Mouse (Mus musculus) CH12.LX (cell line): ENCODE data around the gene Cftr. TPM values are rescaled to one million over a fixed set of nuclear protein-coding genes. Genes with fewer than 3 reads are reported as not detected.

Source experiments
- DNase-seq: peaks from one replicate; pipeline ENCODE4 v3.0.0-alpha.2; 2013; ENCODE audit errors: extremely low read depth
- H3K27ac ChIP-seq: 2 replicates; pipeline ENCODE4 v1.5.1; 2012; ENCODE audit warnings: low read depth, mild to moderate bottlenecking, control low read depth, moderate library complexity; ENCODE audit not compliant: insufficient read depth
- H3K27me3 ChIP-seq: replicated peaks from 2 replicates; pipeline ENCODE3; 2012; ENCODE audit warnings: inconsistent platforms
- H3K36me3 ChIP-seq, 2 experiments: replicated peaks in 1 of 2; 2 replicates each; pipeline versions ENCODE3 to v1.6.1; 2012; ENCODE audit warnings: inconsistent platforms in 1 of 2, low read length in 1 of 2, mild to moderate bottlenecking in 1 of 2, mixed read lengths in 1 of 2, moderate library complexity in 1 of 2; ENCODE audit not compliant: control insufficient read depth in 1 of 2, insufficient read depth in 1 of 2
- H3K4me1 ChIP-seq, 2 experiments: 2 replicates each; pipeline ENCODE4 v1.6.1; 2012; ENCODE audit warnings: inconsistent platforms in 1 of 2, moderate library complexity in 1 of 2; ENCODE audit not compliant: insufficient read depth in 2 of 2, control insufficient read depth in 1 of 2
- H3K4me2 ChIP-seq: 2 replicates; pipeline ENCODE4 v1.6.1; 2012; ENCODE audit warnings: low read depth, mild to moderate bottlenecking, control low read depth; ENCODE audit not compliant: poor library complexity, insufficient read depth, severe bottlenecking
- H3K4me3 ChIP-seq, 3 experiments: fragments of 150-350 bp in 1 of 3; sonication (generic) in 1 of 3; replicated peaks in 1 of 3; 2 replicates each; pipeline versions ENCODE3 to v1.5.1; 2011 to 2012; ENCODE audit warnings: low read depth in 2 of 3, low read length in 2 of 3, mild to moderate bottlenecking in 2 of 3, moderate library complexity in 2 of 3, control low read depth in 1 of 3, improper control_type of control experiment in 1 of 3, inconsistent platforms in 1 of 3, mixed read lengths in 1 of 3; ENCODE audit not compliant: poor library complexity in 1 of 3
- H3K79me2 ChIP-seq: replicated peaks from 2 replicates; pipeline ENCODE4 v1.6.1; 2012; ENCODE audit warnings: mild to moderate bottlenecking, moderate library complexity; ENCODE audit not compliant: control insufficient read depth, poor library complexity, insufficient read depth, severe bottlenecking; ENCODE audit errors: extremely low read depth
- H3K9ac ChIP-seq: 2 replicates; pipeline ENCODE4 v1.6.1; 2012; ENCODE audit warnings: low read depth, mild to moderate bottlenecking, control low read depth, moderate library complexity; ENCODE audit not compliant: insufficient read depth
- H3K9me3 ChIP-seq: replicated peaks from 2 replicates; pipeline ENCODE3; 2012; ENCODE audit warnings: low read length, inconsistent platforms, mixed read lengths
- E2F4 ChIP-seq: IDR thresholded peaks from 2 replicates; pipeline ENCODE4 v1.6.1; 2011; ENCODE audit warnings: low read depth, low read length, improper control_type of control experiment; ENCODE audit not compliant: insufficient replicate concordance
- ELF1 ChIP-seq: IDR thresholded peaks from 2 replicates; pipeline ENCODE4 v1.6.1; 2014; ENCODE audit warnings: low read depth, mild to moderate bottlenecking, inconsistent platforms, low read length, improper control_type of control experiment
- ETS1 ChIP-seq: conservative IDR thresholded peaks from 2 replicates; pipeline ENCODE4 v1.6.1; 2012; ENCODE audit warnings: low read depth, mild to moderate bottlenecking, inconsistent platforms, low read length, improper control_type of control experiment, moderate library complexity
- GABPA ChIP-seq: IDR thresholded peaks from 2 replicates; pipeline ENCODE4 v1.6.1; 2012; ENCODE audit warnings: low read depth, low read length, improper control_type of control experiment, inconsistent platforms; ENCODE audit not compliant: insufficient replicate concordance
- HCFC1 ChIP-seq: IDR thresholded peaks from 2 replicates; pipeline ENCODE4 v1.6.1; 2012; ENCODE audit warnings: low read depth, mild to moderate bottlenecking, inconsistent platforms, low read length, improper control_type of control experiment
- IRF4 ChIP-seq: IDR thresholded peaks from 2 replicates; pipeline ENCODE4 v1.6.1; 2014; ENCODE audit warnings: low read depth, mild to moderate bottlenecking, inconsistent platforms, low read length, improper control_type of control experiment
- JUND ChIP-seq: conservative IDR thresholded peaks from 2 replicates; pipeline ENCODE4 v1.6.1; 2011; ENCODE audit warnings: low read depth, low read length, improper control_type of control experiment
- KAT2A ChIP-seq: IDR thresholded peaks from 2 replicates; pipeline ENCODE4 v1.6.1; 2012; ENCODE audit warnings: low read length, improper control_type of control experiment, inconsistent platforms; ENCODE audit not compliant: insufficient replicate concordance
- MAZ ChIP-seq: IDR thresholded peaks from 2 replicates; pipeline ENCODE4 v1.6.1; 2012; ENCODE audit warnings: low read depth, mild to moderate bottlenecking, inconsistent platforms, low read length, improper control_type of control experiment, moderate library complexity
- MEF2A ChIP-seq: IDR thresholded peaks from 2 replicates; pipeline ENCODE4 v1.6.1; 2014; ENCODE audit warnings: low read depth, mild to moderate bottlenecking, inconsistent platforms, low read length, improper control_type of control experiment, borderline replicate concordance
- MXI1 ChIP-seq: IDR thresholded peaks from 2 replicates; pipeline ENCODE4 v1.6.1; 2011; ENCODE audit warnings: mild to moderate bottlenecking, low read depth, low read length, improper control_type of control experiment
- MYC ChIP-seq: IDR thresholded peaks from 2 replicates; pipeline ENCODE4 v1.6.1; 2011; ENCODE audit warnings: low read depth, mild to moderate bottlenecking, improper control_type of control experiment, low read length
- NELFE ChIP-seq: IDR thresholded peaks from 2 replicates; pipeline ENCODE4 v1.6.1; 2011; ENCODE audit warnings: low read depth, low read length, improper control_type of control experiment
- NRF1 ChIP-seq: IDR thresholded peaks from 2 replicates; pipeline ENCODE4 v1.6.1; 2014; ENCODE audit warnings: low read depth, mild to moderate bottlenecking, inconsistent platforms, low read length, improper control_type of control experiment, moderate library complexity
- PAX5 ChIP-seq: IDR thresholded peaks from 2 replicates; pipeline ENCODE4 v1.6.1; 2012; ENCODE audit warnings: low read length, inconsistent platforms, mixed read lengths
- POLR2A ChIP-seq: IDR thresholded peaks from 2 replicates; pipeline ENCODE4 v1.6.1; 2011; ENCODE audit warnings: low read depth, mild to moderate bottlenecking, improper control_type of control experiment, low read length
- POLR2AphosphoS2 ChIP-seq: IDR thresholded peaks from 2 replicates; pipeline ENCODE4 v1.6.1; 2011; ENCODE audit warnings: low read depth, low read length, improper control_type of control experiment
- RAD21 ChIP-seq: IDR thresholded peaks from 2 replicates; pipeline ENCODE4 v1.6.1; 2011; ENCODE audit warnings: low read depth, mild to moderate bottlenecking, low read length, improper control_type of control experiment, moderate library complexity
- RCOR1 ChIP-seq: conservative IDR thresholded peaks from 2 replicates; pipeline ENCODE4 v1.6.1; 2012; ENCODE audit warnings: low read depth, mild to moderate bottlenecking, inconsistent platforms, low read length, improper control_type of control experiment
- SMC3 ChIP-seq: IDR thresholded peaks from 2 replicates; pipeline ENCODE4 v1.6.1; 2011; ENCODE audit warnings: low read depth, low read length, improper control_type of control experiment
- USF1 ChIP-seq: IDR thresholded peaks from 2 replicates; pipeline ENCODE4 v1.6.1; 2014; ENCODE audit warnings: low read depth, mild to moderate bottlenecking, inconsistent platforms, low read length, improper control_type of control experiment
- ZKSCAN1 ChIP-seq: IDR thresholded peaks from 2 replicates; pipeline ENCODE4 v1.6.1; 2012; ENCODE audit warnings: low read depth, inconsistent platforms, low read length, improper control_type of control experiment, borderline replicate concordance
- ZMIZ1 ChIP-seq: IDR thresholded peaks from 2 replicates; pipeline ENCODE4 v1.6.1; 2012; ENCODE audit warnings: low read depth, mild to moderate bottlenecking, inconsistent platforms, low read length, improper control_type of control experiment
- dilution Hi-C: fragments of 300-500 bp; cut with MboI; formaldehyde crosslinking; loops from 2 replicates; pipeline ENCODE4 v1.14.3; 2020; ENCODE audit warnings: low sequenced_read_pairs; ENCODE audit not compliant: extremely low pct_unique_long_range_greater_than_20kb, extremely low pct_ligation_motif_present
- in situ Hi-C: fragments of 300-500 bp; cut with MboI; formaldehyde crosslinking; loops from 3 replicates; pipeline ENCODE4 v1.14.3; 2019; ENCODE audit warnings: low sequenced_read_pairs, low pct_ligation_motif_present, low pct_unique_long_range_greater_than_20kb, mixed read lengths
- polyA plus RNA-seq: library from polyadenylated mRNA; unstranded; fragments of >175 nt; gene quantifications from 2 replicates; pipeline ENCODE4 v1.2.1, GENCODE M21; 2012; ENCODE audit warnings: low read depth; ENCODE audit not compliant: insufficient read length
- total RNA-seq, 2 experiments: library from RNA; depleted of rRNA; stranded (reverse); fragments of 300-350 nt in 1 of 2; fragments of >200 nt in 1 of 2; gene quantifications; 2 replicates each; pipeline ENCODE4 v1.2.3; 2012 to 2014

Gene Cftr
- total and polyA plus RNA-seq, 3 experiments = not detected

- in situ Hi-C loops = no loop called here
These were observed 77.5 kb downstream of the Cftr start for GRCm38 (mm10) chr6:18247891-18248463.

GRCm38 (mm10) chr6:18248464-18248863, 78.0 kb downstream of the Cftr start:
- in situ Hi-C loops = no loop called here
- TF ChIP-seq RCOR1 (no peak), IRF4 (no peak), MEF2A (no peak), HCFC1 (no peak)
- Histone ChIP-seq H3K4me3 (no peak overlapping the region), H3K27me3 (no peaks in the 10 kb centered on the region), H3K4me1 (no peaks in the 10 kb centered on the region), H3K27ac (no peak overlapping the region), H3K9me3 (no peaks in the 10 kb centered on the region), H3K36me3 (no peaks in the 10 kb centered on the region), H3K4me2 (no peak overlapping the region), H3K9ac (no peak overlapping the region), H3K79me2 (no peaks in the 10 kb centered on the region)
- no peak for DNase-seq
- dilution Hi-C loops = no loop called here

More at GRCm38 (mm10) chr6:18247891-18248463, 77.5 kb downstream of the Cftr start:
- Histone ChIP-seq H3K4me1 (no peaks in the 10 kb centered on the region), H3K9ac (no peak overlapping the region), H3K9me3 (no peaks in the 10 kb centered on the region), H3K4me3 (no peak overlapping the region), H3K36me3 (no peaks in the 10 kb centered on the region), H3K79me2 (no peaks in the 10 kb centered on the region), H3K27me3 (no peaks in the 10 kb centered on the region), H3K4me2 (no peak overlapping the region), H3K27ac (no peak overlapping the region)
- dilution Hi-C loops = no loop called here
- no peak for DNase-seq
- TF ChIP-seq GABPA = no peak
- no peak for TF ChIP-seq SMC3
- TF ChIP-seq ETS1 = no peak
- no peak for TF ChIP-seq NELFE
- TF ChIP-seq USF1 = no peak
- TF ChIP-seq JUND = no peak
- TF ChIP-seq ZMIZ1 = no peak

- dilution Hi-C loops (no loop called here), in situ Hi-C loops (no loop called here)
- Histone ChIP-seq H3K9me3 (no peaks in the 10 kb centered on the region), H3K4me3 (no peak overlapping the region), H3K36me3 (no peaks in the 10 kb centered on the region), H3K9ac (no peak overlapping the region), H3K27ac (no peak overlapping the region), H3K79me2 (no peaks in the 10 kb centered on the region), H3K4me1 (no peaks in the 10 kb centered on the region), H3K4me2 (no peak overlapping the region), H3K27me3 (no peaks in the 10 kb centered on the region)
- DNase-seq = no peak
- TF ChIP-seq KAT2A (no peak), ZMIZ1 (no peak), MYC (no peak), NRF1 (no peak), MAZ (no peak), RCOR1 (no peak), SMC3 (no peak), NELFE (no peak), PAX5 (no peak), POLR2AphosphoS2 (no peak), JUND (no peak), MXI1 (no peak), E2F4 (no peak), MEF2A (no peak), RAD21 (no peak), ELF1 (no peak), POLR2A (no peak), ZKSCAN1 (no peak)
These were observed 84.1 kb downstream of the Cftr start for GRCm38 (mm10) chr6:18254586-18254985.
